In genomic region chr4:138459775-138460174, GRCm38 (mm10) we compare ENCODE assay signal across 16 mouse cellular contexts. TPM values are rescaled to one million over a fixed set of nuclear protein-coding genes. Genes with fewer than 3 reads are reported as not detected.
A peak's percentile ranks its signal among the peaks of the same experiment; 100 is the strongest.
DNase-seq lines count a peak whose midpoint lies in the region; ATAC-seq and TF ChIP-seq lines count a peak whose summit lies in the region.
"Had no signal": no experiment of that assay in that cellular context is flagged by ENCODE, and none has a peak within 500 bp of the region (broad histone marks: within the 10 kb centered on the region; RNA-seq: fewer than 3 reads in every experiment).

No protein-coding gene starts in this region.

- DNase-seq in hindbrain, postnatal 0 days (ENCODE audit: low spot score), result no peak
- no peak for DNase-seq in Patski (ENCODE audit: low read depth, low spot score)
- DNase-seq in liver, embryonic 11.5 days (ENCODE audit: low spot score), result no peak
- DNase-seq in adrenal gland, adult (ENCODE audit: inconsistent age in 2 of 2, low spot score in 1 of 2), result no peak
- DNase-seq in right cerebral cortex, adult 18-20 months, result no peak
- DNase-seq: cerebellum, postnatal 14 days; gastrocnemius, postnatal 14 days; layer of hippocampus, adult 9-11 months; right cerebral cortex, postnatal 14 days; thymus, postnatal 36 days had no signal

- no peak overlapping the region for H3K4me2 ChIP-seq in hindbrain, embryonic 13.5 days
- no peak overlapping the region for H3K4me2 ChIP-seq in hindbrain, postnatal 0 days (ENCODE audit: low read depth, low read length)
- H3K4me2 ChIP-seq in kidney, embryonic 16.5 days (replicated peaks; ENCODE audit: low read depth, low read length), result no peak overlapping the region
- peak overlapping the region; percentile 28 for H3K4me2 ChIP-seq in liver, embryonic 11.5 days
- H3K4me2 ChIP-seq in forebrain, embryonic 16.5 days (ENCODE audit: low read length), result no peak overlapping the region
- H3K4me2 ChIP-seq: forebrain, embryonic 15.5 days had no signal

- TF ChIP-seq CTCF in hindbrain, postnatal 0 days (IDR thresholded peaks at IDR 0.05; ENCODE audit: low read depth), result no peak
- no peak for TF ChIP-seq CTCF in Patski (IDR thresholded peaks at IDR 0.05)

- H3K4me1 ChIP-seq in hindbrain, embryonic 13.5 days (replicated peaks), result peaks cover 78% of the 10 kb centered on the region
- peaks cover 36% of the 10 kb centered on the region for H3K4me1 ChIP-seq in hindbrain, postnatal 0 days (ENCODE audit: insufficient read depth, low read length)
- peaks cover 74% of the 10 kb centered on the region for H3K4me1 ChIP-seq in kidney, embryonic 16.5 days (ENCODE audit: insufficient read depth, low read length)
- peaks cover 12% of the 10 kb centered on the region for H3K4me1 ChIP-seq in liver, embryonic 11.5 days (replicated peaks; ENCODE audit: control insufficient read depth, insufficient read depth, low read length)
- H3K4me1 ChIP-seq in forebrain, embryonic 16.5 days (replicated peaks; ENCODE audit: control insufficient read depth, insufficient read depth, low read length), result peaks cover 42% of the 10 kb centered on the region

- in situ Hi-C loops in Patski (cut with MboI; ENCODE audit: low pct_unique_long_range_greater_than_20kb), result loop anchor here (5.0 kb wide), 1 partner anchor 48 kb away; no protein-coding TSS in a partner anchor

- POLR2A ChIA-PET in Patski (lab: Charles Lee), result no interaction called here

- H3K9ac ChIP-seq in hindbrain, embryonic 13.5 days, result no peak overlapping the region
- H3K9ac ChIP-seq in hindbrain, postnatal 0 days (replicated peaks; ENCODE audit: low read length), result no peak overlapping the region
- no peak overlapping the region for H3K9ac ChIP-seq in kidney, embryonic 16.5 days (replicated peaks; ENCODE audit: low read length)
- no peak overlapping the region for H3K9ac ChIP-seq in liver, embryonic 11.5 days (ENCODE audit: low read depth, low read length)
- H3K9ac ChIP-seq in forebrain, embryonic 16.5 days (replicated peaks; ENCODE audit: low read depth, low read length), result no peak overlapping the region
- H3K9ac ChIP-seq: forebrain, embryonic 15.5 days had no signal

- H3K27ac ChIP-seq in hindbrain, embryonic 13.5 days, result 0 out of 2 replicates have a peak overlapping the region, but pooled peaks have one; percentile 18
- H3K27ac ChIP-seq in hindbrain, postnatal 0 days, result no peak overlapping the region
- H3K27ac ChIP-seq in kidney, embryonic 16.5 days (ENCODE audit: low read length), result peak overlapping the region; percentile 81
- no peak overlapping the region for H3K27ac ChIP-seq in liver, embryonic 11.5 days (ENCODE audit: low read depth, low read length)
- H3K27ac ChIP-seq in forebrain, embryonic 16.5 days (ENCODE audit: low read length), result no peak overlapping the region
- H3K27ac ChIP-seq: forebrain, embryonic 15.5 days; heart, embryonic 10.5 days; limb, embryonic 10.5 days had no signal

- 70% methylated on average over 6 of the region's 6 CpGs for WGBS in hindbrain, embryonic 13.5 days
- 70% methylated on average over 6 of the region's 6 CpGs for WGBS in hindbrain, postnatal 0 days
- 61% methylated on average over 6 of the region's 6 CpGs for WGBS in kidney, embryonic 16.5 days
- WGBS in liver, embryonic 11.5 days, result 61% methylated on average over 6 of the region's 6 CpGs
- WGBS in forebrain, embryonic 16.5 days, result 81% methylated on average over 6 of the region's 6 CpGs

- no peaks in the 10 kb centered on the region for H3K27me3 ChIP-seq in hindbrain, embryonic 13.5 days
- H3K27me3 ChIP-seq in hindbrain, postnatal 0 days (ENCODE audit: insufficient read depth, low read length), result no peaks in the 10 kb centered on the region
- H3K27me3 ChIP-seq in Patski, result no peaks in the 10 kb centered on the region
- H3K27me3 ChIP-seq in kidney, embryonic 16.5 days (ENCODE audit: insufficient read depth, low read length), result no peaks in the 10 kb centered on the region
- H3K27me3 ChIP-seq in liver, embryonic 11.5 days (replicated peaks; ENCODE audit: control insufficient read depth, insufficient read depth, low read length), result peaks cover 70% of the 10 kb centered on the region
- H3K27me3 ChIP-seq in forebrain, embryonic 16.5 days (replicated peaks; ENCODE audit: control insufficient read depth, insufficient read depth, low read length), result 0 out of 2 replicates have a peak, but pooled peaks cover 2% of the 10 kb centered on the region
- H3K27me3 ChIP-seq: forebrain, embryonic 15.5 days had no signal

- ATAC-seq in hindbrain, embryonic 13.5 days (ENCODE audit: low FRiP score), result no peak
- ATAC-seq in hindbrain, postnatal 0 days, result no peak
- peak; percentile 50 for ATAC-seq in Patski
- peak; percentile 36; the same call in 1 of the 2 replicates for ATAC-seq in kidney, embryonic 16.5 days (ENCODE audit: low FRiP score, low TSS enrichment)
- ATAC-seq in liver, embryonic 11.5 days (replicated peaks; ENCODE audit: low FRiP score), result no peak
- no peak for ATAC-seq in forebrain, embryonic 16.5 days
- ATAC-seq: forebrain, embryonic 15.5 days had no signal

- CTCF ChIA-PET in Patski (lab: Charles Lee), result interaction anchor here (0.9 to 1.9 kb wide), 3 partner anchors 13 to 102 kb away, joined by 3 to 11 read pairs (median 4); no protein-coding TSS in a partner anchor

- no peaks in the 10 kb centered on the region; the same call in 1 of the 2 replicates for H3K36me3 ChIP-seq in hindbrain, embryonic 13.5 days
- no peaks in the 10 kb centered on the region for H3K36me3 ChIP-seq in hindbrain, postnatal 0 days (ENCODE audit: insufficient read depth, low read length)
- 0 out of 2 replicates have a peak, but pooled peaks cover 5% of the 10 kb centered on the region for H3K36me3 ChIP-seq in kidney, embryonic 16.5 days (ENCODE audit: insufficient read depth, low read length)
- no peaks in the 10 kb centered on the region for H3K36me3 ChIP-seq in liver, embryonic 11.5 days (ENCODE audit: control insufficient read depth, insufficient read depth, low read length)
- H3K36me3 ChIP-seq in forebrain, embryonic 16.5 days (ENCODE audit: control insufficient read depth, insufficient read depth), result no peaks in the 10 kb centered on the region
- H3K36me3 ChIP-seq: forebrain, embryonic 15.5 days; heart, embryonic 10.5 days; limb, embryonic 10.5 days had no signal

- H3K9me3 ChIP-seq in hindbrain, embryonic 13.5 days, result no peaks in the 10 kb centered on the region
- H3K9me3 ChIP-seq in hindbrain, postnatal 0 days (ENCODE audit: low read length), result no peaks in the 10 kb centered on the region
- H3K9me3 ChIP-seq in kidney, embryonic 16.5 days (ENCODE audit: low read length), result no peaks in the 10 kb centered on the region
- no peaks in the 10 kb centered on the region for H3K9me3 ChIP-seq in liver, embryonic 11.5 days (ENCODE audit: control insufficient read depth, low read length)
- no peaks in the 10 kb centered on the region for H3K9me3 ChIP-seq in forebrain, embryonic 16.5 days (ENCODE audit: control insufficient read depth, low read length)
- H3K9me3 ChIP-seq: forebrain, embryonic 15.5 days; heart, embryonic 10.5 days; limb, embryonic 10.5 days had no signal

- H3K4me3 ChIP-seq in hindbrain, embryonic 13.5 days, result no peak overlapping the region
- no peak overlapping the region for H3K4me3 ChIP-seq in hindbrain, postnatal 0 days (ENCODE audit: low read length)
- no peak overlapping the region for H3K4me3 ChIP-seq in kidney, embryonic 16.5 days (ENCODE audit: low read length)
- no peak overlapping the region for H3K4me3 ChIP-seq in liver, embryonic 11.5 days (ENCODE audit: low read depth, low read length)
- no peak overlapping the region for H3K4me3 ChIP-seq in forebrain, embryonic 16.5 days (replicated peaks; ENCODE audit: low read length)
- H3K4me3 ChIP-seq: forebrain, embryonic 15.5 days; heart, embryonic 10.5 days; limb, embryonic 10.5 days had no signal

RNA-seq across cellular contexts. Expression of gene Camk2n1, which starts 5.7 kb away (rescaled TPM):
- 14.3 and 14.8 TPM in 2 replicates for polyA plus RNA-seq in hindbrain, embryonic 13.5 days (2015; fragmentation: Nextera tagmentation; extraction: Ambion mirVana)
- 34.9 and 37.5 TPM in 2 replicates for total RNA-seq in hindbrain, postnatal 0 days (2014; rRNA removed)
- 29.5 and 33.5 TPM in 2 replicates for polyA plus RNA-seq in hindbrain, postnatal 0 days (2015; fragmentation: Nextera tagmentation; extraction: Ambion mirVana)
- 21.9 TPM for polyA plus RNA-seq in Patski (2021)
- 6.2 and 6.4 TPM in 2 replicates for polyA plus RNA-seq in kidney, embryonic 16.5 days (2015; fragmentation: Nextera tagmentation; extraction: Ambion mirVana)
- polyA plus RNA-seq in liver, embryonic 11.5 days (2014; fragmentation: Nextera tagmentation; extraction: Ambion mirVana), result 2.1 TPM in 2 replicates
- polyA plus RNA-seq in forebrain, embryonic 16.5 days (2015; fragmentation: Nextera tagmentation; extraction: Ambion mirVana), result 9.8 and 10.2 TPM in 2 replicates

RNA-seq across cellular contexts. Expression of gene Mul1, which starts 25.3 kb away (rescaled TPM):
- polyA plus RNA-seq in hindbrain, embryonic 13.5 days (2015; fragmentation: Nextera tagmentation; extraction: Ambion mirVana), result 20.9 and 21.4 TPM in 2 replicates
- 36.2 and 39.1 TPM in 2 replicates for total RNA-seq in hindbrain, postnatal 0 days (2014; rRNA removed)
- 19.1 and 21.6 TPM in 2 replicates for polyA plus RNA-seq in hindbrain, postnatal 0 days (2015; fragmentation: Nextera tagmentation; extraction: Ambion mirVana)
- polyA plus RNA-seq in Patski (2021), result 24.3 TPM
- 21.5 and 22.4 TPM in 2 replicates for polyA plus RNA-seq in kidney, embryonic 16.5 days (2015; fragmentation: Nextera tagmentation; extraction: Ambion mirVana)
- 15.1 and 17.9 TPM in 2 replicates for polyA plus RNA-seq in liver, embryonic 11.5 days (2014; fragmentation: Nextera tagmentation; extraction: Ambion mirVana)
- polyA plus RNA-seq in forebrain, embryonic 16.5 days (2015; fragmentation: Nextera tagmentation; extraction: Ambion mirVana), result 18.4 and 20.2 TPM in 2 replicates

Comparison
In these comparisons a context has a peak if more than half of its experiments do, and no peak if none do; other contexts are left out.
1. H3K27ac ChIP-seq: peak in hindbrain, embryonic 13.5 days (single experiment) and kidney, embryonic 16.5 days (single experiment); none in hindbrain, postnatal 0 days (single experiment), liver, embryonic 11.5 days (single experiment) and forebrain, embryonic 16.5 days (single experiment).
2. ATAC-seq: peak in Patski (single experiment) and kidney, embryonic 16.5 days (single experiment); none in hindbrain, embryonic 13.5 days (single experiment), hindbrain, postnatal 0 days (single experiment), liver, embryonic 11.5 days (single experiment) and forebrain, embryonic 16.5 days (single experiment).